Mouse (Mus musculus) cerebellum, adult 2 months (tissue): Measurements from ENCODE around the gene Kcnk12.

Experiments used
- CTCF ChIP-seq: fragments of 200-500 bp; IDR thresholded peaks from 2 replicates; pipeline ENCODE4 v1.5.1; 2011; ENCODE audit warnings: low read depth, mild to moderate bottlenecking, control low read depth, low read length, moderate library complexity, borderline replicate concordance; ENCODE audit not compliant: insufficient read depth
- POLR2A ChIP-seq: fragments of 200-500 bp; IDR thresholded peaks from 2 replicates; pipeline ENCODE4 v1.6.1; 2011; ENCODE audit warnings: low read length, control low read depth, borderline replicate concordance; ENCODE audit not compliant: insufficient read depth

DNA sequence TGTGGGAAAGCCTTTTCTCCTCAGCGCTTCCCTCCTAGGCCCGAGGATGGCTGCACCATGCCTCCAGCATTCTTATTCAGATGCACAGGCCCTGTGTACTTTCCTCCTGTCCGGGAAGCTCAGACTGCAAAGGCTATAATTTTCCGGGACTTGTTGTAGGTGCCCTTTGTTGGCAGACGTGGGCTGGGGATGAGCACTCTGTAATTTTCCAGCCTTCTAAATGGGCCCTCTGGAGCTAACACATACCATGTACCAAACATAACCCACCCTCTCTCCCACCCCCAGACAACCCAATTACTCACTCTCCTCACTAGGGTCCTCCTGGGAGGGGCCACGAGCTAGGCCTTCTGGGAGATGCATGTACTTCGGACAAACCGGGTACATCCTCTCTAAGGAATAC, 22.8 kb downstream of the Kcnk12 start:
- TF ChIP-seq POLR2A, result no peak
- TF ChIP-seq CTCF, result no peak
